Mouse (Mus musculus) olfactory bulb, adult 2 months (tissue): ENCODE results near the gene Fhl1.

Source experiments
- CTCF ChIP-seq: fragments of 200-500 bp; IDR thresholded peaks from 2 replicates; pipeline ENCODE4 v1.5.1; 2012; ENCODE audit warnings: low read depth, mild to moderate bottlenecking, low read length, moderate library complexity; ENCODE audit not compliant: insufficient read depth
- POLR2A ChIP-seq: fragments of 200-500 bp; IDR thresholded peaks from 2 replicates; pipeline ENCODE4 v1.6.1; 2012; ENCODE audit warnings: mild to moderate bottlenecking, low read depth, low read length, moderate library complexity; ENCODE audit not compliant: insufficient read depth

DNA sequence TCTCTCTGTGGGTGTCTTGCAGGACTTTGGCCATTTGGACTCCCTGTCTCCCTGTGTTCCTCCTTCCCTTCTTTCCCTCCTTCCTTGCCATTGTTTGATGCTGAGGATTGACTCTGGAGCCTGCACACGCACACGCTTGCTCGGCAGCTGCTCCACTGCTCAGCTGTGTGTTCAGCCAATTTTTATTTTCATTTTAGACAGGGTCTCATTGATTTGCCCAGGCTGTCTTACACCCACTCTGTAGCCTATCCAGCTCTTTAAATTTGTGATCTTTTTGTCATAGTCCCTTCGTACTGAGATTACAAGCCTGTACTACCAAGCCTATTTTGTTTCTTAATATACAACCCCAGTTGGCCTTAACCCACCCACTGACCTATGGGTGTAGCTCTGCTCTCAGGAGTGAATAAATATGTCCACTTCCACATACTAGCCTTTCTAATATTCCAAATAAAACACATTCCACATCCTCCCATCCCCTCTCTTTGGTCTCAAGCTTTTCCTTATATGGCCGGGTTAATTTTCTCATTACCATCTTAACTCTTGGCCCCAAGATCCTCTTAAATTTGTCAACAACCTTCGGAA, 34.3 kb upstream of the Fhl1 start:
- TF ChIP-seq CTCF (no peak), POLR2A (no peak)
